Mouse (Mus musculus): Measurements from ENCODE around the gene Spen. TPM values are rescaled to one million over a fixed set of nuclear protein-coding genes. Genes with fewer than 3 reads are reported as not detected.

Spen gene
- polyA plus RNA-seq, 1 experiment from 2014 or later = 5.2 TPM

DNA sequence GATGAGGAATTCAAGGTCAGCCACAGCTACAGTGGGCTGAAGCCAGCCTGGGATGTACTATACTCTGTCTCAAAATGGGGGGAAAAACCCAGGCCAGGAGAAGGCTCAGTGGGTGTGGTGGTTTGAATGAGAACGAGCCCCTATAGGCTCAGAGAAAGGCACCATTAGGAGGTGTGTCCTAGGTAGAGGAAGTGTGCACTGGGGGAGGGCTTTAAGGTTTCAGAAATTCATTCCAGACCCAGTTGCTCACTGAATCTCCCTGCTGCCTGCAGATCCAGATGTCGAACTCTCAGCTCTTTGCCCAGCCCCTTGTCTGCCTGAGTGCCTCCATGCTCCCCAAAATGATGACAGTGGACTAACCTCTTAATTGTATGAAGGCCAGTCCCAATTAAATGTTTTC lies 14.1 kb upstream of the Spen start:
- Histone ChIP-seq H3K4me2 (ENCODE audit: low read depth, low read length) (no peak overlapping the region), H3K27ac (ENCODE audit: low read length) (no peak overlapping the region), H3K9me3 (replicated peaks; ENCODE audit: control insufficient read depth, low read length) (no peaks in the 10 kb centered on the region), H3K27me3 (ENCODE audit: control insufficient read depth, insufficient read depth, low read length) (no peaks in the 10 kb centered on the region), H3K4me1 (ENCODE audit: control insufficient read depth, insufficient read depth, low read length) (peaks cover 5% of the 10 kb centered on the region), H3K9ac (ENCODE audit: low read length) (no peak overlapping the region), H3K4me3 (ENCODE audit: low read length) (no peak overlapping the region), H3K36me3 (ENCODE audit: control insufficient read depth, insufficient read depth) (no peaks in the 10 kb centered on the region)
- 27% methylated on average over 2 of the region's 2 CpGs for WGBS
- ATAC-seq (replicated peaks; ENCODE audit: extremely low read depth, insufficient read depth, low FRiP score) = peak; percentile 19; the same call in 1 of the 2 replicates

DNA sequence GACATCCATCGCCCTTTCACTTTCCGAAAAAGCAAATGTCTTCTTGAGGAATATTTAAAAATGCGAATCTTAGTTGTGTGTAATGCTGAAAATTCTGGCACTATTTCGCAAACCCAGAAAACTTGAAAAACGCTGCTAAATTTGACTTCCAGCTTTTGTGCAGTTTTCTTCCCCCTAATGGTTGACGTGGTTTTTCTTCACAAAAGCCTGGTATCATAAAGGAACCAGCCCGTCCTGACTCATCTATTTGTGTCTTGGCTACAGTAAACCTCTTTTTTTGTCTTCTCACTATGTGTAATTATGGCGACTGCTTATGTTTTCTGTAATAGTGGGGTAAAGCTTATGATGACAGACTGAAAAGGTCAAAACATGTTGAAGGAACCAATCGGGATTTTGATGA lies 8.9 kb upstream of the Spen start:
- Histone ChIP-seq H3K36me3 (ENCODE audit: control insufficient read depth, insufficient read depth) (no peaks in the 10 kb centered on the region), H3K4me3 (ENCODE audit: low read length) (peak overlapping the region; percentile 78), H3K4me2 (ENCODE audit: low read depth, low read length) (peak overlapping the region; percentile 79), H3K9me3 (replicated peaks; ENCODE audit: control insufficient read depth, low read length) (no peaks in the 10 kb centered on the region), H3K9ac (ENCODE audit: low read length) (peak overlapping the region; percentile 99), H3K4me1 (ENCODE audit: control insufficient read depth, insufficient read depth, low read length) (peaks cover 9% of the 10 kb centered on the region), H3K27ac (ENCODE audit: low read length) (peak overlapping the region; percentile 100), H3K27me3 (ENCODE audit: control insufficient read depth, insufficient read depth, low read length) (no peaks in the 10 kb centered on the region)
- no peak for ATAC-seq (replicated peaks; ENCODE audit: extremely low read depth, insufficient read depth, low FRiP score)
- WGBS = 14% methylated on average over 9 of the region's 9 CpGs

DNA sequence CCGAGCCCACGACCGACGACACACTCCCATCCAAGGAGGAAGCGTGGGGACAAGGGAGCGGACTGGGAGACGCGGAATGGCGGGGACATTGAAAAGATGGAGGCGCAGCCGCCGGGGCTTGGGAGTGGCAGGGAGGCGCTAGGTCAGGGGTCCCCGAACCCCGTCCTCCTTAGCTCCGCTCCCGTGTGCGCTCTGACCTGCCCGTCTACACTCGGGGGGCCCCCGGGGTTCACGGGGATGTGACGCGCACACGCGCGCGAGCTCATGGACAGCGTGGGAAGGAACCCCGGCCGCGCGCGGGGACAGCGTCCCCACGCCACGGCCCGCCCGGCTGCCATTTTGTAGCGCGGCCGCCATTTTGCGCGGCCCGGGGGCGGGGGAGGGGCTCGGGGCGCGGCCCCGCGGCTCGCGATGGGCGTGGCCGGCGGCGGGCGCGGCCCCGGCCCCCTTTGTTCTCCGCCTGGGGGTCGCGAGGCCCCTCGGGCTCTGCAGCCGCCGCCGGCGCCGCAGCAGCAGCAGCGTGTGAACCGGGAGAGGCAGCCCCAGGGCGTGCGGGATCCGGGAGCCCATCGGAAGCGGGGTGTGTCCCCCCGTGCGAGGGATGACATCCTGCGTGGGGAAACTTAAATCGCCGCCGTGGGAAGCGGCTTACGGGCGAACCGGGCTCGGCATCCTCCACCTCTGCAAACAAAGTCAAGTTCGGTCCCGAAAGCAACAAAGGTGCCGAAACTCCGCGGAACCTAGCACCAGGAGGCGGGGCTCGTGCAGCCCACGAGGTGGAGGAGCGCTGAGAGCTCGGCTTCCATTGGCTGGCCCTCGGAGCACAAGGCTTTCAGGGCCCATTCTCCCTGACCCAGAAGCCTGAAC lies 8.2 kb upstream of the Spen start:
- H3K9ac ChIP-seq (ENCODE audit: low read length) = peak overlapping the region; percentile 99
- H3K4me2 ChIP-seq (ENCODE audit: low read depth, low read length) = peak overlapping the region; percentile 79
- H3K4me1 ChIP-seq (ENCODE audit: control insufficient read depth, insufficient read depth, low read length) = peaks cover 12% of the 10 kb centered on the region
- under 1% methylated on average over 96 of the region's 98 CpGs for WGBS
- H3K9me3 ChIP-seq (replicated peaks; ENCODE audit: control insufficient read depth, low read length) = no peaks in the 10 kb centered on the region
- H3K27ac ChIP-seq (ENCODE audit: low read length) = peak overlapping the region; percentile 100
- H3K4me3 ChIP-seq (ENCODE audit: low read length) = peak overlapping the region; percentile 78
- no peaks in the 10 kb centered on the region for H3K36me3 ChIP-seq (ENCODE audit: control insufficient read depth, insufficient read depth)
- peak; percentile 80 for ATAC-seq (replicated peaks; ENCODE audit: extremely low read depth, insufficient read depth, low FRiP score)
- H3K27me3 ChIP-seq (ENCODE audit: control insufficient read depth, insufficient read depth, low read length) = no peaks in the 10 kb centered on the region

DNA sequence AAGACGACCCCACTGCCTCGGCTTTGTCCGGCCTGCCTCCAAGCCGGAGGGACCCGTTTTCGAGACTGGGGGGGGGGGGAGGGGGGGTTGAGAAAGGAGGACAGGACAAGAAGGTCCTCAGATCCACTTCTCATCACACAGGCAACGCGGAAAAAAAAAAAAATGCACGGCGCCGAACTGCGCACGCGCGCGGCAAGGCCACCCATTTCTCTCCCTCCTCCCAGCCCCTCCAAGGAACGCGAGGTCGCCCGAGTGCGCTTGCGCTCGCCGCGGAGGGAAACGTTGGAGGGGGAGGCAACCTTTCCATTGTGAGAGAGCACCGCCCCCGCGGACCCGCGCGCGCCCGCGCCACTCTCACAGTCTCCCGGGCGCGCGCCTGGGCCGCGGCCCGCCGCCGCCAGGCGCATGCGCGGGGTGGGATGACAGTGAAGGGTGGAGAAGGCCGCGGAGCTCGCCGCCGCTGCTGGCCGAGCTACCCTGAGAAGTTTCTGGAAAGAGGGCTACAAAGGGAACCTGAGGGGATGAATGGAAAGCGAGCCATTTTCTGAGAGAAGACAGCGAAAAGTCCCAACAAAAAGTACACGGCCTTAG lies 7.4 kb upstream of the Spen start:
- peak overlapping the region; percentile 78 for H3K4me3 ChIP-seq (ENCODE audit: low read length)
- peak overlapping the region; percentile 100 for H3K27ac ChIP-seq (ENCODE audit: low read length)
- no peaks in the 10 kb centered on the region for H3K27me3 ChIP-seq (ENCODE audit: control insufficient read depth, insufficient read depth, low read length)
- H3K36me3 ChIP-seq (ENCODE audit: control insufficient read depth, insufficient read depth) = no peaks in the 10 kb centered on the region
- peak; percentile 84 for ATAC-seq (replicated peaks; ENCODE audit: extremely low read depth, insufficient read depth, low FRiP score)
- under 1% methylated on average over 47 of the region's 56 CpGs for WGBS
- H3K4me2 ChIP-seq (ENCODE audit: low read depth, low read length) = peak overlapping the region; percentile 92
- peaks cover 13% of the 10 kb centered on the region for H3K4me1 ChIP-seq (ENCODE audit: control insufficient read depth, insufficient read depth, low read length)
- no peaks in the 10 kb centered on the region for H3K9me3 ChIP-seq (replicated peaks; ENCODE audit: control insufficient read depth, low read length)
- peak overlapping the region; percentile 99 for H3K9ac ChIP-seq (ENCODE audit: low read length)

DNA sequence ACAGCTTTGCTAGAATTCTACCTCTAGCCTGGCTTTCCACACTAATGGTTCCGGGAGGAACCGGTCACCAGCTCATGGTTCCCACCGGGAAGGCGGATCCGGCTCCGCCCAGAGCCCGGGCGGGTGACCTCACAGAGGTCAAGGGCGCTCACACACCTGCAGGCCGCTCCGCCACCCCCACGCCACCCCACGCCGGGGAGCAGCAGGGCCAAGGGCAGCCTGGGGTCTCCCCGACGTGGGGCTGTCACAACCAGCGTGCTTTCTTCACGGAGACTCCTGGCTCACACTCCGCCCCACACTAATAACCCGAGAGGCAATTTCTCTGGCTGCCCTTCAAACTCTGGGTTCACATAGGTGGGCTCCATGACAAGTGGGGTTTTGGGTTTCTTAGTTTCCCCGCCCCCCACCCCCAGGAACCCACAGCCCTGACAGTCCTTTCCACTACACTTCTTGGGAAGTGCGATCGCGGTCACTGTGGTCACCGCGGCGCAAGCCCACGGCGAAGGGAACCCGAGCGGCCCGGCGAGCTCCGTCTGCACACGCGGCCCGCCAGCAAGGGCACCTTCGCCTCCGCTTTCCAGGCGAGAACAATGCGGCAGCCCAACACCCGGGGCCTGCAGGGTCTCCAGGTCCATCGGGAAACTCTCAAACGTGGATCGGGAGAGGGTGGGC lies 6.8 kb upstream of the Spen start:
- Histone ChIP-seq H3K9me3 (replicated peaks; ENCODE audit: control insufficient read depth, low read length) (no peaks in the 10 kb centered on the region), H3K36me3 (ENCODE audit: control insufficient read depth, insufficient read depth) (no peaks in the 10 kb centered on the region), H3K4me1 (ENCODE audit: control insufficient read depth, insufficient read depth, low read length) (peaks cover 13% of the 10 kb centered on the region), H3K4me2 (ENCODE audit: low read depth, low read length) (peak overlapping the region; percentile 92), H3K9ac (ENCODE audit: low read length) (peak overlapping the region; percentile 92), H3K27me3 (ENCODE audit: control insufficient read depth, insufficient read depth, low read length) (no peaks in the 10 kb centered on the region), H3K4me3 (ENCODE audit: low read length) (peak overlapping the region; percentile 64), H3K27ac (ENCODE audit: low read length) (peak overlapping the region; percentile 100)
- WGBS = 0% methylated on average over 45 of the region's 45 CpGs
- ATAC-seq (replicated peaks; ENCODE audit: extremely low read depth, insufficient read depth, low FRiP score) = peak; percentile 34

DNA sequence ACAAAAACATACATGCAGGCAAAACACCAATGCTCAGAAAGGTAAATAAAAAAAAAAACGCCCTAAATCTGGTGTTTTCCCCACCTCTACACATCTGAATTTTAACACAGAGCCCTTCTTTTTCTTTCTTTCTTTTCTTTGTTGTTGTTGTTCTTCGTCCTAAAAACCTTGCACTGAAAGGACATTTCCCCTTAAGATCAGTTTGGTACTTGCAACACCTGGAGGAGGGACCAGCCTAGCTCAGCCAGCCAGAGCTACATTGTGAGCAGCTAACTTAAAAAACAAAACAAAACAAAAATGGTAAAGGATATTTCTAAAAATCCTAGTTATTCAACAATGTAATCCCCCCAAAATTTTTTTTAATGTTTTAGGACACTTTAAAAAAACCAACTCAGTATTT lies 6.1 kb upstream of the Spen start:
- no peaks in the 10 kb centered on the region for H3K9me3 ChIP-seq (replicated peaks; ENCODE audit: control insufficient read depth, low read length)
- no peak for ATAC-seq (replicated peaks; ENCODE audit: extremely low read depth, insufficient read depth, low FRiP score)
- H3K27me3 ChIP-seq (ENCODE audit: control insufficient read depth, insufficient read depth, low read length) = no peaks in the 10 kb centered on the region
- 46% methylated on average over 2 of the region's 2 CpGs for WGBS
- peaks cover 14% of the 10 kb centered on the region for H3K4me1 ChIP-seq (ENCODE audit: control insufficient read depth, insufficient read depth, low read length)
- H3K36me3 ChIP-seq (ENCODE audit: control insufficient read depth, insufficient read depth) = no peaks in the 10 kb centered on the region
- peak overlapping the region; percentile 92 for H3K4me2 ChIP-seq (ENCODE audit: low read depth, low read length)
- H3K4me3 ChIP-seq (ENCODE audit: low read length) = peak overlapping the region; percentile 64
- H3K27ac ChIP-seq (ENCODE audit: low read length) = peak overlapping the region; percentile 100
- peak overlapping the region; percentile 92 for H3K9ac ChIP-seq (ENCODE audit: low read length)

DNA sequence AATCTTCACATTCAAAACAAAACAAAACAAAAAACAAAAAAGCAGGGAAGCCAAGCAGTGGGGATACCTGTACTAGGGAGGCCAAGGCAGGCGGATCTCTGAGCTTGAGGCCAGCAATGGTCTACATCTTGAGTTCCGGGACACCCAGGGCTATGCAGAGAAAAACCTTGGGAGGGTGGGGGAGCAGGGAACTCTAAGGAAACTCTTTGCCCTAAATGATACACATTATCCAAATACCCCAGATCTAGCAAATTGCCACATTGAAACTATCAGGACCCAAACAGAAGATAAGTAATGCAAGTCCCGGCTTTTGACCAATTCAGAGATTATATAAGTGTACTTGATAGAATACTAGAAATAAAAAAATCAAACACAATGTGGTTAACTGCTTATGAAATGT lies 5.2 kb upstream of the Spen start:
- H3K4me2 ChIP-seq (ENCODE audit: low read depth, low read length) = no peak overlapping the region
- no peaks in the 10 kb centered on the region for H3K27me3 ChIP-seq (ENCODE audit: control insufficient read depth, insufficient read depth, low read length)
- no peaks in the 10 kb centered on the region for H3K9me3 ChIP-seq (replicated peaks; ENCODE audit: control insufficient read depth, low read length)
- peaks cover 17% of the 10 kb centered on the region for H3K4me1 ChIP-seq (ENCODE audit: control insufficient read depth, insufficient read depth, low read length)
- H3K27ac ChIP-seq (ENCODE audit: low read length) = no peak overlapping the region
- no peaks in the 10 kb centered on the region for H3K36me3 ChIP-seq (ENCODE audit: control insufficient read depth, insufficient read depth)
- no peak for ATAC-seq (replicated peaks; ENCODE audit: extremely low read depth, insufficient read depth, low FRiP score)
- WGBS = 81% methylated on average over 3 of the region's 3 CpGs
- H3K9ac ChIP-seq (ENCODE audit: low read length) = no peak overlapping the region
- no peak overlapping the region for H3K4me3 ChIP-seq (ENCODE audit: low read length)

DNA sequence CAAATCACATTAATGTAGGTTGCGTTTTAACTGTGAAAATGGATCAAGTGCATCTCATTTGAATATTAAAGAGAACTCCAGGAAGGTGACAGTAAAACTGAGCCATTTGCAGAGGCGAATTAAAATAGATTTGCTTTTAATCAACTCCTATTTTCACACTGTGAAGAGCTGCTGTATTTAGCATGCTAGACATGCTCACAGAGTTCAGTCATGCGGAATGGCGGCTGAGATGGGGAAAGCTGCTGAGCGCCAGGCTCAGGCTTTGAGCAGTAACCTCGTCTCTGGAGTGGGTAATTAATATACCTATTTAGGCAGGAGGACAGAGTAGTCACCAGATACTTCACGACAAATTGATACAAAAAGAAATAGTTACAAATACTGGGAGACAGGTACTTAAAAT lies 3.5 kb upstream of the Spen start:
- Histone ChIP-seq H3K27me3 (ENCODE audit: control insufficient read depth, insufficient read depth, low read length) (no peaks in the 10 kb centered on the region), H3K9ac (ENCODE audit: low read length) (peak overlapping the region; percentile 29; the same call in 1 of the 2 replicates), H3K4me1 (ENCODE audit: control insufficient read depth, insufficient read depth, low read length) (peaks cover 14% of the 10 kb centered on the region), H3K27ac (ENCODE audit: low read length) (peak overlapping the region; percentile 74), H3K4me2 (ENCODE audit: low read depth, low read length) (peak overlapping the region; percentile 21; the same call in 1 of the 2 replicates), H3K36me3 (ENCODE audit: control insufficient read depth, insufficient read depth) (no peaks in the 10 kb centered on the region), H3K9me3 (replicated peaks; ENCODE audit: control insufficient read depth, low read length) (no peaks in the 10 kb centered on the region), H3K4me3 (ENCODE audit: low read length) (no peak overlapping the region)
- WGBS = 42% methylated on average over 7 of the region's 7 CpGs
- ATAC-seq (replicated peaks; ENCODE audit: extremely low read depth, insufficient read depth, low FRiP score) = no peak

DNA sequence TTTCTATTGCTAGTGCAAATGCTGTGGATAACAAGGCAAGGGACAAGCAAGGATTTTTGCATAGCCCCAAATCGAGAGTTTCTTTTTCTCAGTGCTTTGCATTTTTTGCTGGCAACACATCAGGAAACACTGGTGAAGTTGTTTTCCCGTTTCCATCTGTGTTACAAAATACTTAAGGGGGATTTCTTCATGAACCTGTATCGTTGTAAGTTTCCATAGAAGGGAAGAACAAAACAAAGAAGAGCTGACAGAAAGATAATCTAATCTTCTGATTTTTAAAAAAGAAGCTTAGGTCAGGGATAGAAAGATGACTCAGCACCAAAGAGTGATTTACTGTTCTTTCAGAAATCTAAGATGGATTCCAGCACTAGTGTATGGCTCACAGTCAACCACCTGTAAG lies 2.4 kb upstream of the Spen start:
- Histone ChIP-seq H3K27ac (ENCODE audit: low read length) (no peak overlapping the region), H3K36me3 (ENCODE audit: control insufficient read depth, insufficient read depth) (no peaks in the 10 kb centered on the region), H3K9me3 (replicated peaks; ENCODE audit: control insufficient read depth, low read length) (no peaks in the 10 kb centered on the region), H3K4me3 (ENCODE audit: low read length) (no peak overlapping the region), H3K9ac (ENCODE audit: low read length) (no peak overlapping the region), H3K27me3 (ENCODE audit: control insufficient read depth, insufficient read depth, low read length) (no peaks in the 10 kb centered on the region), H3K4me2 (ENCODE audit: low read depth, low read length) (no peak overlapping the region), H3K4me1 (ENCODE audit: control insufficient read depth, insufficient read depth, low read length) (peaks cover 17% of the 10 kb centered on the region)
- WGBS = 67% methylated on average over 3 of the region's 3 CpGs
- ATAC-seq (replicated peaks; ENCODE audit: extremely low read depth, insufficient read depth, low FRiP score) = no peak
